Mouse (Mus musculus) myocyte (in vitro differentiated cells): ENCODE data around the gene Zfp982.
"Not testable (repeated sequence)": the region's sequence is repeated elsewhere in the genome, so short reads cannot be mapped to it uniquely, and the experiment has no call there.

Experiments used
- CEBPB ChIP-seq: IDR thresholded peaks from 2 replicates; pipeline ENCODE4 v1.6.1; 2011; ENCODE audit warnings: mild to moderate bottlenecking, moderate library complexity; ENCODE audit not compliant: poor library complexity, insufficient read depth, severe bottlenecking
- E2F4 ChIP-seq: IDR thresholded peaks from one replicate; pipeline ENCODE4 v1.6.1; 2011; ENCODE audit warnings: mild to moderate bottlenecking, control low read depth, moderate library complexity; ENCODE audit not compliant: insufficient read depth
- MAX ChIP-seq: IDR thresholded peaks from one replicate; pipeline ENCODE4 v1.6.1; 2011; ENCODE audit warnings: low read depth, mild to moderate bottlenecking, control low read depth
- POLR2A ChIP-seq: IDR thresholded peaks from one replicate; pipeline ENCODE4 v1.6.1; 2011; ENCODE audit warnings: low read depth, mild to moderate bottlenecking, control low read depth, moderate library complexity; ENCODE audit not compliant: insufficient read length
- POLR2AphosphoS2 ChIP-seq: IDR thresholded peaks from one replicate; pipeline ENCODE4 v1.6.1; 2011; ENCODE audit warnings: low read depth, control low read depth; ENCODE audit not compliant: insufficient read length
- REST ChIP-seq: IDR thresholded peaks from one replicate; pipeline ENCODE4 v1.6.1; 2011; ENCODE audit warnings: mild to moderate bottlenecking, control low read depth, moderate library complexity; ENCODE audit not compliant: insufficient read depth, insufficient read length
- SRF ChIP-seq: IDR thresholded peaks from one replicate; pipeline ENCODE4 v1.6.1; 2011; ENCODE audit warnings: low read depth; ENCODE audit not compliant: control insufficient read depth, insufficient read length
- TCF12 ChIP-seq: IDR thresholded peaks from one replicate; pipeline ENCODE4 v1.6.1; 2011; ENCODE audit warnings: mild to moderate bottlenecking, control low read depth; ENCODE audit not compliant: poor library complexity, insufficient read depth, severe bottlenecking
- TCF3 ChIP-seq: IDR thresholded peaks from one replicate; pipeline ENCODE4 v1.6.1; 2011; ENCODE audit warnings: low read depth, control low read depth; ENCODE audit not compliant: insufficient read length
- USF1 ChIP-seq: IDR thresholded peaks from one replicate; pipeline ENCODE4 v1.6.1; 2011; ENCODE audit warnings: low read depth, mild to moderate bottlenecking, control low read depth, moderate library complexity

- TF ChIP-seq E2F4, POLR2A, SRF, REST, USF1, TCF3, CEBPB, TCF12, MAX, POLR2AphosphoS2: not testable (repeated sequence)
Observed at GRCm38 (mm10) chr4:147445371-147445770, 46.8 kb upstream of the Zfp982 start.
